Mouse (Mus musculus): ENCODE results near the gene Acin1.

The Acin1 gene

DNA sequence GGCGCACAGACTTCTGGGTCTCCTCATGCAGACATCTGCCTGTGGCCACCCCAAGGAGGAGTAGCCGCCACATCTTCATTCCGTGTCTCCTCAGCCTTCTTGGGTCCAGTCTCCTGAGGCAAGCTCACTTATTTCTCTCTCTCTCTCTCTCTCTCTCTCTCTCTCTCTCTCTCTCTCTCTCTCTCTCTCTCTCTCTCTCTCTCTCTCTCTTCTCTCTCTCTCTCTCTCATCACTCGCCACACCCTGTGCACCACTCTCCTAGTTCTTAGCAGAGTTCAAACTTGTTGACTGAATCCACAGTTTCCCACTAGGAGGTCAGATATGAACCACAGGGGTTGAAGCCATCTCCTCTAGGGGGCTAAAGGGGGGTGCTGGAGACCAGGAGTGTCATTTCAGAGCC, 12.0 kb upstream of the Acin1 start, which contains the start of gene Gm29776:
TSS of gene Gm29776 (minus strand) at position 101 of the 400 bp plus-strand sequence.
- no peak for DNase-seq (ENCODE audit: low read depth)

- no peak for DNase-seq (ENCODE audit: low read depth)
Measured at GRCm38 (mm10) chr14:54696752-54697151, 10.0 kb upstream of the Acin1 start.

GRCm38 (mm10) chr14:54695042-54695441, 8.3 kb upstream of the Acin1 start:
- DNase-seq (ENCODE audit: low read depth): no peak

DNA sequence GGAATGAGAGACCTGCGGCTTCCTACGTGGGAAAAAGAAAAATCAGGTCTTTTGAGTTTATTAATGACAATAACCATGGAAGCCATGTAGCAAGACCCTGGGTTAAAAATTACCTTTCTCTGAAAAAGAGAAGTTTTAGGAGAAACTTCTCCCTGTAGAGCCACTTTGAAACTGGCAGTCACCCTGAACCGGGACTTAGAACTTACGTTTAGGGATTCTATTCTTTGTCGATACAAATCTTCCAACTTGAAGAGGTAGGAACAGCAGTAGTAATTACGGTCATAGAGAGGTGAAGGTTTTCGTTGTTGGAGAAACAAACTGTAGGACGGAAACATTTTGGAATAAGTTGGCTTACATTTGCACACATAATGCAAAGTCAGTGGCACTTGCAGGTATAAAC, 520 bp upstream of the Acin1 start:
- DNase-seq (ENCODE audit: low read depth): peak; percentile 61

GRCm38 (mm10) chr14:54686063-54686521, 639 bp downstream of the Acin1 start, which contains the start of gene 1700123O20Rik:
Gene 1700123O20Rik (plus strand): TSS chr14:54686216.
- peak; percentile 96 for DNase-seq (ENCODE audit: low read depth)

DNA sequence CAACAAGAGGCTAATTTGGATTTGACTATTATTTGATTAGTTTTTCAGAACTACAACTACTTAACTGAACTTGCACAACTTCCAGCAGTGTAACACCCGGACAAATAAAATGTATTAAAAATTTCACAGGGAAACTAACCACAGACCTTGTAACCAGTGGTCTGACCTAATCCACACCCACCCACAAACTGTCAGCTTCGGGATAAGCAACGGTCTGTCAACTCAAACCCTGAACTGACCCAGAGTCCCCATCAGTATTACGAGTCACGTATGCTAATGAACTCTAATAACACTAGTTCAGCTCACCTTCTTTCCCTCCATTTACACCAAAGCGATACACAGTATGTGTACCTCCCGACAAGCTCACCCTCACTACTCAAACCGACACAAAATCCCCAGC, 1.3 kb downstream of the Acin1 start:
- DNase-seq (ENCODE audit: low read depth): peak; percentile 72

DNA sequence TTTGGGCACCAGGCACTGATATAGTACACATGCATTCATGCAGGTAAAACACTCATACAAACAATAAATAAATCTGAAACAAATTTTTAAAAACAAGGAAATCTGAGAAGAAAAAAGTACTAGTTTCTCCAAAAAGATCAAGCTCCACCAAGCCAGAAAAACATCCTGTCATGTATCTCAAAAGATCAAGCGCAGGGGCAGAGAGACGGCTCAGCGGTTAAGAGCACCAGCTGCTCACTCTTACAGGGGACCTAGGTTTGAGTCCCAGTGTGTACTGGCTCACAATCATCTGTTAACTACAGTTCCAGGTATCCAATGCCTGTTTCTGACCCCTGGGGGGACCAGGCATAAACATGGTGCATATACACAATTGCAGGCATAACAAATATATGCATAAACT, 4.3 kb downstream of the Acin1 start:
- DNase-seq (ENCODE audit: low read depth): no peak

DNA sequence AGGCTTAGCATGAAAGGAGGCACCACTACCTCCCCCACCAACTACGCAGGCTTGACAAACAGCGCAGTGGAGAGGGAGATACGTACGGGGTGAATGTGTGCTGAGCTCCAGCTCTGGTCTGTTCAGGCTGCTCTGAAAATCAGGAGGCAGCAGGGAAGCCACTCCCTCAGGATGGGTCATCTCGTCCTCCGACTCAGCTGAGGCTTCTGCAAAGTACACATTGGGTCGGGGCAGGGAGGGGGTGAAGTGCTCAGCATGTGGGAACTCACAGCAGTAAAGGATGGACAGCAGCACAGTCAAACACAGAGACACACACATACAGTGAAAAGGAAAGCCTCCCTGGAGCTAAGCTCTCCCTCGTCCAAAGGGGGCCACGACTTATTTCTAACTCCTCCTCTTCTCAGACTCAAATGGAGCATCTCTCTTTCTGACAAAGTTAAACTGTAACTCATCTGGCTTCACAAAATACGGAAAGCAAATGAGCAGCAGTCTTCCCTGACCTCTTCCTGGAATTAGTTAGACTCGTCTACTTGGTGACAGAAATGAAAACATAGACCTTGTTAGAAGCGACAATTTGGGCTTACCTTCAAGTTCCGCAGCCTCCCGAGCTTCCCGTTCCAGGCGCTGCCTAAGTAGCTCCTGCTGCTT, 8.0 kb downstream of the Acin1 start:
- no peak for DNase-seq (ENCODE audit: low read depth)

GRCm38 (mm10) chr14:54676290-54676689, 10.4 kb downstream of the Acin1 start:
- no peak for DNase-seq (ENCODE audit: low read depth)

- no peak for DNase-seq (ENCODE audit: low read depth)
Measured at GRCm38 (mm10) chr14:54674317-54674716, 12.4 kb downstream of the Acin1 start.

- peak; percentile 58 for DNase-seq (ENCODE audit: low read depth)
Measured at GRCm38 (mm10) chr14:54669381-54669780, 17.4 kb downstream of the Acin1 start.

- DNase-seq (ENCODE audit: low read depth): no peak
Measured at GRCm38 (mm10) chr14:54664477-54665222, 22.1 kb downstream of the Acin1 start.

GRCm38 (mm10) chr14:54660009-54660408, 26.7 kb downstream of the Acin1 start:
- peak; percentile 66 for DNase-seq (ENCODE audit: low read depth)

DNA sequence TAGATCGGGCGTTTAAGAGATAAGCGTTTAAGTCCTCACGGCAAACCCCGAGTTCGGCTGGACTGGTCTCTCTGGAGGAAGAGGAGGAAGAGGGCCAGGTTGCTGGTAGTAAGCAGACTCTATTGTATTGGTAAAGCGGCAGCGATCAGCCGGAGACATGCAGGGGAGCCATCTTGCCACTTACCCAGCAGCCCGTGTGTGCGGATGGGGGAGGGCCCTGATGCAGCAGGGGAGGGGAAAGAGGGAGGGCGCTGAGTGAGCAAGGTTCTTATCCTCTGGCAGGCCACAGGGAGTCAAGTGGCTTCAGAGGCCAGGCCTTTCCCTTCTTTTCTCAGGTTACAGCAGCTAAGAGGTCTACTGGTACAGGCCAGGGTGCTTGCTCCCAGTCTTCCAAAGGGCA, 33.2 kb downstream of the Acin1 start:
- DNase-seq (ENCODE audit: low read depth): peak; percentile 92

DNA sequence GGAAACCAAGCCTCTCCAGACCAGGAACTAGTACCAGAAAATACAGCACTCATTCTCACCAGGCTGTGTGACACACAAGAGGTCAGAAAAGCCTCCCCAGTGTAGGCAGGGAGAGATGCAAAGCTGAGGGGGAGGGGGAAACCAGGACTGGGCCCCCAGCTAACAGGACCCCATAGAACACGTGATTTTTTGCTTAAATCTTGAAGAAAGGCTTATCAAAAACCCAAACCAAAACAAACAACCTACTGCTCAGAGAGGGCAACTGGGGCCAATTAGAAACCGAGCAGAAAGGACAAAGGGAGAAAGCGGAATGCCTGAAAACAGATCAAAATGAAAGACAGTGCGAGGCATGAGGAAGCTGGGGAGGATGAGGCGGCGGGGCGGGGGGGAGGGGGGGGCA, 33.9 kb downstream of the Acin1 start:
- peak; percentile 36 for DNase-seq (ENCODE audit: low read depth)

DNA sequence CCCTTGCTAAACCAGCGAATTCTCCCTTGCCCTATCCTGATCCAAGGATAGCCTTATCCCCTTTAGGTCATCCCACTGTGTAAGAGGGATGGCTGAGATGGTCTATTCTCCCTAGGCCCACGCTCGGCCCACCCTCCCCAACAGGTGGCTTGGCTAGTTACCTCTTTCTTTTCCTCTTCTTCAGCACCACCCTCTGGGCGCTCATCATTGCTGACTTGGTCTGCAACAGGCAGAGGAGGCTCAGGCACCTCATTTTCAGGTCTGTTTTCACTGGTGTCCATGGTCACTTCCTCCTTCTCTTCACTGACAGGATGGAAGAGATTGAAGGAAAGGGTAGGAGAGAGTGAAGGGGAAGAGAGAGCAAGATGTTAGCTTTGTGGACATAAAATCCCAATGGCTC, 35.2 kb downstream of the Acin1 start:
- no peak for DNase-seq (ENCODE audit: low read depth)

- peak; percentile 96 for DNase-seq (ENCODE audit: low read depth)
Measured at GRCm38 (mm10) chr14:54650621-54651454, 35.9 kb downstream of the Acin1 start.

DNA sequence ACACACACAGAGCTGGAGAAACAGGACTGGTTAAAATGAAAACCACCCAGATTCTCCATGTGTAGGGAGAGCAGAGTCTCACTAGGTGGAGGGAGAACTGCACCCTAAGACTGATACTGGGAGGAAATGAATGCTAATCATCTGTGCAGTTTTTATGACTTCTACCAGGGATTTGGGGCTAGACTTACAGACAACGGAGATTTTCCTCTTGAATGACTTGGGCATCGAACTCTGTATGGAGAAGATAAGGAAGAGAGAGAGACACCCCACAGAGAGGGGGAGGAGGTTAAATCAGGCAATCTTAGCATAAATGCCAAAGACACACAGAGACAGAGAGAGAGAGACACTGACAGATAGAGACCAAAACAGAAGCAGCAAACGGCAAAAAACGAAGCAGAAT, 38.8 kb downstream of the Acin1 start:
- no peak for DNase-seq (ENCODE audit: low read depth)

- DNase-seq (ENCODE audit: low read depth): peak; percentile 32
Measured at GRCm38 (mm10) chr14:54646898-54647636, 39.7 kb downstream of the Acin1 start.

GRCm38 (mm10) chr14:54646455-54646854, 40.3 kb downstream of the Acin1 start:
- no peak for DNase-seq (ENCODE audit: low read depth)

DNA sequence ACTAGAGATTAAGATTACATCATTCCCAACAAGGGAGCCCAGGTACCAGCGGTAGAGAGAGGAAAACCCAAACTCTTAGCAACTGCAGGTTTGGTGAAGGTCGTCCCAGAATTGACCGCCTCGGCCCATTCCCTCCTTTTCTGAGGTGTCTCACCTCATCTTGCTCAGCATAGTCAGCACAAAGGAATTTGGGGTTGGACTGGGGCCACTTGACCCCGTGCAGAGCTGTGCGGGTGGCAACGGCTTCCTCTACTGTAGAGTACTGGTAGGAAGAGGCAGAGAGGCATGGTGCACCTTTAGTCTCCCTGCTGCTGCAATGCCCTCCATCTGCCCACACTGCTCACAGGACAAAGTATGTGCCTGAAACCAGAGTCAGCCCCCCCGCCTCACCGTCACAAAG, 42.4 kb downstream of the Acin1 start:
- DNase-seq (ENCODE audit: low read depth): no peak

- peak; percentile 62 for DNase-seq (ENCODE audit: low read depth)
Measured at GRCm38 (mm10) chr14:54643011-54643410, 43.7 kb downstream of the Acin1 start.
